Mouse (Mus musculus) megakaryocyte progenitor cell, adult 5-6 weeks (primary cell): ENCODE data around the gene Ptprm. TPM values are rescaled to one million over a fixed set of nuclear protein-coding genes. Genes with fewer than 3 reads are reported as not detected.

ENCODE experiments used
- ATAC-seq: replicated peaks from 2 replicates; pipeline ENCODE4 v1.8.0; 2016; ENCODE audit warnings: mild to moderate bottlenecking, moderate TSS enrichment, inconsistent platforms; ENCODE audit not compliant: poor library complexity
- total RNA-seq, 2 experiments: library from RNA; stranded (forward) in 1 of 2; stranded (reverse) in 1 of 2; fragments of 157-497, 149-512 nt in 1 of 2; fragments of 200-1000 nt in 1 of 2; gene quantifications; 2 replicates each; pipeline versions ENCODE4 v1.2.3 to v1.2.4; 2015 to 2017

The Ptprm gene
- total RNA-seq, 2 experiments from 2014 or later: 0.22 TPM; not detected in 1

- ATAC-seq: no peak
These were observed 341.0 kb downstream of the Ptprm start for GRCm38 (mm10) chr17:67013217-67013616.

GRCm38 (mm10) chr17:67011836-67012583 lies 342.2 kb downstream of the Ptprm start:
- ATAC-seq: no peak

- no peak for ATAC-seq
These were observed 344.1 kb downstream of the Ptprm start for GRCm38 (mm10) chr17:67010136-67010535.

- ATAC-seq: no peak
These were observed 346.1 kb downstream of the Ptprm start for GRCm38 (mm10) chr17:67008137-67008536.

GRCm38 (mm10) chr17:67006740-67007385 lies 347.4 kb downstream of the Ptprm start:
- no peak for ATAC-seq

- ATAC-seq: no peak
These were observed 357.4 kb downstream of the Ptprm start for GRCm38 (mm10) chr17:66996882-66997281.

GRCm38 (mm10) chr17:66996016-66996415 lies 358.2 kb downstream of the Ptprm start:
- no peak for ATAC-seq

- ATAC-seq: no peak
These were observed 362.4 kb downstream of the Ptprm start for GRCm38 (mm10) chr17:66991815-66992214.

- no peak for ATAC-seq
These were observed 363.5 kb downstream of the Ptprm start for GRCm38 (mm10) chr17:66990761-66991160.

GRCm38 (mm10) chr17:66988014-66988413 lies 366.2 kb downstream of the Ptprm start:
- ATAC-seq: no peak

- no peak for ATAC-seq
These were observed 372.6 kb downstream of the Ptprm start for GRCm38 (mm10) chr17:66981649-66982048.

GRCm38 (mm10) chr17:66979971-66980370 lies 374.3 kb downstream of the Ptprm start:
- ATAC-seq: no peak

- ATAC-seq: no peak
These were observed 377.8 kb downstream of the Ptprm start for GRCm38 (mm10) chr17:66976490-66976889.

- ATAC-seq: no peak
These were observed 381.3 kb downstream of the Ptprm start for GRCm38 (mm10) chr17:66972976-66973375.

GRCm38 (mm10) chr17:66960986-66961385 lies 393.3 kb downstream of the Ptprm start:
- no peak for ATAC-seq

- no peak for ATAC-seq
These were observed 393.7 kb downstream of the Ptprm start for GRCm38 (mm10) chr17:66960557-66960956.

- ATAC-seq: no peak
These were observed 394.4 kb downstream of the Ptprm start for GRCm38 (mm10) chr17:66959815-66960214.

- ATAC-seq: no peak
These were observed 395.5 kb downstream of the Ptprm start for GRCm38 (mm10) chr17:66958766-66959165.

GRCm38 (mm10) chr17:66944498-66944897 lies 409.8 kb downstream of the Ptprm start:
- ATAC-seq: no peak

- ATAC-seq: no peak
These were observed 410.7 kb downstream of the Ptprm start for GRCm38 (mm10) chr17:66943539-66943938.

- ATAC-seq: no peak
These were observed 428.6 kb downstream of the Ptprm start for GRCm38 (mm10) chr17:66925611-66926010.

- ATAC-seq: no peak
These were observed 439.6 kb downstream of the Ptprm start for GRCm38 (mm10) chr17:66914696-66915095.
